Mouse (Mus musculus) embryonic facial prominence, embryonic 14.5 days (tissue): ENCODE data around the gene Cyp26c1. TPM values are rescaled to one million over a fixed set of nuclear protein-coding genes. Genes with fewer than 3 reads are reported as not detected.
A peak's percentile ranks its signal among the peaks of the same experiment; 100 is the strongest.

Experiments used
- ATAC-seq: fragments of 200-750 bp; cut with Nextera tagmentation; 2 replicates; pipeline ENCODE4 v1.8.0; 2017; ENCODE audit warnings: low read depth, moderate number of reproducible peaks, moderate TSS enrichment
- DNase-seq: peaks from one replicate; pipeline ENCODE4 v3.0.0-alpha.2; 2015; ENCODE audit warnings: low spot score
- H3K27ac ChIP-seq: fragments of 300-500 bp; sonication (generic); replicated peaks from 2 replicates; pipeline ENCODE4 v1.5.1; 2014; ENCODE audit warnings: low read depth, mild to moderate bottlenecking, low read length, moderate library complexity
- H3K27me3 ChIP-seq: fragments of 300-500 bp; sonication (generic); replicated peaks from 2 replicates; pipeline ENCODE4 v1.6.1; 2014; ENCODE audit warnings: low read length; ENCODE audit not compliant: control insufficient read depth, insufficient read depth
- H3K36me3 ChIP-seq: fragments of 300-500 bp; sonication (generic); 2 replicates; pipeline ENCODE4 v1.6.1; 2014; ENCODE audit warnings: low read length, mixed read lengths; ENCODE audit not compliant: control insufficient read depth, insufficient read depth
- H3K4me1 ChIP-seq: fragments of 300-500 bp; sonication (generic); 2 replicates; pipeline ENCODE4 v1.6.1; 2014; ENCODE audit warnings: antibody characterized with exemption, low read length; ENCODE audit not compliant: control insufficient read depth, insufficient read depth
- H3K4me2 ChIP-seq: fragments of 300-500 bp; sonication (generic); 2 replicates; pipeline ENCODE4 v1.6.1; 2014; ENCODE audit warnings: low read depth, mild to moderate bottlenecking, low read length, moderate library complexity, mixed read lengths
- H3K4me3 ChIP-seq: fragments of 300-500 bp; sonication (generic); 2 replicates; pipeline ENCODE4 v1.5.1; 2014; ENCODE audit warnings: low read depth, mild to moderate bottlenecking, low read length
- H3K9ac ChIP-seq: fragments of 300-500 bp; sonication (generic); 2 replicates; pipeline ENCODE4 v1.6.1; 2014; ENCODE audit warnings: low read depth, mild to moderate bottlenecking, low read length, moderate library complexity, mixed read lengths
- H3K9me3 ChIP-seq: fragments of 300-500 bp; sonication (generic); 2 replicates; pipeline ENCODE4 v1.6.1; 2016; ENCODE audit warnings: low read length; ENCODE audit not compliant: control insufficient read depth
- WGBS: fragments of 180-500 bp; shearing (Covaris S2); extraction: QIAGEN DNeasy Blood & Tissue Kit; methylation state at CpG from one replicate; pipeline ENCODE4 v1.1.7; 2014; 5-methylcytosine and 5-hydroxymethylcytosine counted together
- polyA plus RNA-seq: library from polyadenylated mRNA; unstranded; fragments of >200 nt; fragmentation: Nextera tagmentation; extraction: Ambion mirVana; gene quantifications from 2 replicates; pipeline ENCODE4 v1.2.1, GENCODE M21; 2014

Cyp26c1 gene
- polyA plus RNA-seq, 1 experiment from 2014 or later = 0.85 TPM

DNA sequence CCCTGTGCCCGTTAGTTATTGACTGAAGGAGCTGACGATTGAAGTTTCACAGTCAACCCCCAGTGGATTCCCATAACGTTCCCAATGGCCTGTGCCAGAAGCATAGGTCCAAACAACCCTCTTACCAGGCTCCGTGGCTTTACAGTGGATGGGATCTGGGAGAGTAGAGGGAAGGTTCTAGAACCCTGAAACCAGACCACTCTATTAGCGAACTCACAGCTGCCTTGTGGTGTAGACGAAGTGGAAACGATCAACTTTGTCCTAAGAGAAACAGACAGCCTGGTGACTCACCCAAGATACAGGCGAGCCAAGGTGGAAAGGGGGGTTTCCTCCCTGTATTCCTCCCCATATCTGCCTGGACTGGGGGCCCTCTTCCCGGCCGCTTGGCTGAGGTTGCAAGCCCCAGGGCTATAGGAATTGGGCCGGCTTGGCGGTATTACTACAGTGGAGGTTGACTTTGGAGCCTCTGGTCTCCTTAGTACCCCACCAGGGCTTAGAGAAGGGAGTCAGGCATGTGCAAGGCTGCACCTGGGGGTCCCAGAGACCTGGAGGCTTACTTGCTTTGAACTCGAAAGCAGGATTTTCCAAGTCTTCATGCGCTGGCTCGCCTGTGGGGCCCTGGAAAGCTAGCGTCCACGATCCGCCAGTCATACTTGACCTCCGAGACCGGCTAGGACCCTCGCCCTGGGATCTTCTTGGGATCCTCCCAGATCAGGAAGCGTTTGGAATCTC is 11.4 kb downstream of the Cyp26c1 start:
- H3K27ac ChIP-seq = no peak overlapping the region
- peaks cover 95% of the 10 kb centered on the region for H3K27me3 ChIP-seq
- H3K9ac ChIP-seq = no peak overlapping the region
- WGBS = 4% methylated on average over 22 of the region's 22 CpGs
- ATAC-seq = no peak
- peaks cover 5% of the 10 kb centered on the region; the same call in 1 of the 2 replicates for H3K4me1 ChIP-seq
- H3K4me2 ChIP-seq = peak overlapping the region; percentile 66
- no peaks in the 10 kb centered on the region for H3K36me3 ChIP-seq
- no peaks in the 10 kb centered on the region for H3K9me3 ChIP-seq
- peak overlapping the region; percentile 39 for H3K4me3 ChIP-seq
- DNase-seq = no peak

DNA sequence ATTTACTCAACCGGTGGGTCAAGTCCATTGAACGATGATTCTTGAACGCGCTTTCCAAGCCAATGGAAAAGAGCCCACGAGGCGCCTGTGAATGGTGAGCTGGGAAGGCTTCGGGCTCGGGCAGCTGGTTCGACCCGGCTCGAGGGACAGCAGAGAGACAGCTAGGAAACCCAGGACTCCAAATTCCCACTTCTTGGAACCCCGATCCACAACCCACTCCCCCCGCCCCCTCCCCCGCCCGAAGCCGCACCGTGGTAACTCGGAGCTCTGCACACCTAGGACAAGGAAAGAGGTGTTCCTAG is 11.9 kb downstream of the Cyp26c1 start:
- no peaks in the 10 kb centered on the region for H3K9me3 ChIP-seq
- peaks cover 5% of the 10 kb centered on the region; the same call in 1 of the 2 replicates for H3K4me1 ChIP-seq
- no peaks in the 10 kb centered on the region for H3K36me3 ChIP-seq
- DNase-seq (no peak), ATAC-seq (no peak)
- no peak overlapping the region for H3K9ac ChIP-seq
- H3K4me2 ChIP-seq = peak overlapping the region; percentile 66
- no peak overlapping the region for H3K27ac ChIP-seq
- H3K4me3 ChIP-seq = peak overlapping the region; percentile 39
- H3K27me3 ChIP-seq = peaks cover 95% of the 10 kb centered on the region
- under 1% methylated on average over 18 of the region's 18 CpGs for WGBS

DNA sequence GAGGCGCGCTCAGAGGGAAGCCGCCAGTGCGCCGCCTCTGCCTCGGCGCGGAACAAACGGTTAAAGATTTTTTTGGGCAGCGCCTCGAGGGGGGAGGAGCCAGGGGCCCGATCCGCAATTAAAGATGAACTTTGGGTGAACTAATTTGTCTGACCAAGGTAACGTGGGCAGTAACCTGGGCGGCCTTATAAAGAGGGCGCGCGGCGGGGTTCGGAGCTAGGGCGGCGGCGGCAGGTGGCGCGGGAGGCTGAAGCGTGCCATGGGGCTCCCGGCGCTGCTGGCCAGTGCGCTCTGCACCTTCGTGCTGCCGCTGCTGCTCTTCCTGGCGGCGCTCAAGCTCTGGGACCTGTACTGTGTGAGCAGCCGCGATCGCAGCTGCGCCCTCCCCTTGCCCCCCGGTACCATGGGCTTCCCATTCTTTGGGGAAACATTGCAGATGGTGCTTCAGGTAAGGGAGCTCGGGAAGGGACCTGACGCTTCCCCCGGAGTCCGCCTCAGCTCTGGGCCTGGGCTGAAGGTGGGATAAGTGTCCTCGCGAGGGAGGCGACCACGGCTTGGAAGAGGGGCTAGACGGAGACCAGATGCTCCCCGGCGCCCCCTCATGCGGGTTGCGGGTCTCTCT is 12.4 kb downstream of the Cyp26c1 start, which contains the start of gene Cyp26a1:
Gene Cyp26a1, plus strand, starts transcription at position 148 of the 622 bp plus-strand sequence.
- WGBS = 0% methylated on average over 44 of the region's 51 CpGs
- H3K9me3 ChIP-seq = no peaks in the 10 kb centered on the region
- no peaks in the 10 kb centered on the region for H3K36me3 ChIP-seq
- peak within 1 kb of the TSS; percentile 2; the same call in 1 of the 2 replicates for H3K9ac ChIP-seq
- ATAC-seq (peak; percentile 51), DNase-seq (no peak)
- peaks cover 5% of the 10 kb centered on the region; the same call in 1 of the 2 replicates for H3K4me1 ChIP-seq
- H3K4me2 ChIP-seq = peak within 1 kb of the TSS; percentile 66
- H3K27ac ChIP-seq = no peak within 1 kb of the TSS
- H3K27me3 ChIP-seq = peaks cover 95% of the 10 kb centered on the region
- H3K4me3 ChIP-seq = peak within 1 kb of the TSS; percentile 39

DNA sequence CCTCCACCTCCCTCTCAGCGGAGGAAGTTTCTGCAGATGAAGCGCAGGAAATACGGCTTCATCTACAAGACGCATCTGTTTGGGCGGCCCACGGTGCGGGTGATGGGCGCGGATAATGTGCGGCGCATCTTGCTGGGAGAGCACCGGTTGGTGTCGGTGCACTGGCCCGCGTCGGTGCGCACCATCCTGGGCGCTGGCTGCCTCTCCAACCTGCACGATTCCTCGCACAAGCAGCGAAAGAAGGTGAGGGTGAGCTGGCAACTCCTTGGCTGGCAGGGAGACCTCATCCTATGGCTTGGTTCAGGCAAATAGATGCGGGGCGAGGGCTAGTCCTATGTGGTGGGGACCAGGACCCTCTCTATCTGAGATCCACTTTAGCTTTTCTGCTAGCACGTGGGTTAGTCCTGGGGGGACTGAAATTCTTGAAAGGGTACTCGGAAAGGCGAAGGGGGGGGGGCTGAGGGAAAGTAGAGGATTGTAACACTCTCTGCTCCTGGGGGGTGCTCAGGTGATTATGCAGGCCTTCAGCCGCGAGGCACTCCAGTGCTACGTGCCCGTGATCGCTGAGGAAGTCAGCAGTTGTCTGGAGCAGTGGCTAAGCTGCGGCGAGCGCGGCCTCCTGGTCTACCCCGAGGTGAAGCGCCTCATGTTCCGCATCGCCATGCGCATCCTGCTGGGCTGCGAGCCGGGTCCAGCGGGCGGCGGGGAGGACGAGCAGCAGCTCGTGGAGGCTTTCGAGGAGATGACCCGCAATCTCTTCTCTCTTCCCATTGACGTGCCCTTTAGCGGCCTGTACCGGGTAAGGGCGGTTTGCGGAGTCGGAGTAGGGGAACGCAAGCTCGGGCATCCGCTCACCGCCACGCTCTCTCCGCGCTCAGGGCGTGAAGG is 13.1 kb downstream of the Cyp26c1 start:
- 1% methylated on average over 57 of the region's 63 CpGs for WGBS
- Histone ChIP-seq H3K27me3 (peaks cover 92% of the 10 kb centered on the region), H3K36me3 (no peaks in the 10 kb centered on the region), H3K9ac (0 out of 2 replicates have a peak overlapping the region, but pooled peaks have one; percentile 2), H3K4me2 (peak overlapping the region; percentile 66), H3K4me3 (peak overlapping the region; percentile 39), H3K27ac (no peak overlapping the region), H3K4me1 (peaks cover 5% of the 10 kb centered on the region; the same call in 1 of the 2 replicates), H3K9me3 (no peaks in the 10 kb centered on the region)
- ATAC-seq (no peak), DNase-seq (no peak)

DNA sequence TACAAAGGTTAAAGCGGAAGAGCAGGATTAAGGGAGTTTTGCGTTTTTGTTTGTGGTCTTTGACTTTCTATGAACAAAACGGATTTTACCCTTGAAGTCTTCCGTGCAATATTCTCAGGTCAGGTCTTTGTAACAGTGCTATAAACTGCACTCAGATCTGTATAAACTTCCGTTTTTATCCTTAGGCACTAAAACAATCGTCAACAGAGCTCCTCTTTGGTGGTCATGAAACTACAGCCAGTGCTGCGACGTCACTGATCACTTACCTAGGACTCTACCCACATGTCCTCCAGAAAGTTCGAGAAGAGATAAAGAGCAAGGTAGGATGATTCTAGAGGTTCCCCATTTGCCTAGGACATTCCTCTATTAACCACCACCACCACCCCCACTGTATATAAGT is 14.3 kb downstream of the Cyp26c1 start:
- Histone ChIP-seq H3K27ac (no peak overlapping the region), H3K4me3 (no peak overlapping the region), H3K4me2 (no peak overlapping the region)

DNA sequence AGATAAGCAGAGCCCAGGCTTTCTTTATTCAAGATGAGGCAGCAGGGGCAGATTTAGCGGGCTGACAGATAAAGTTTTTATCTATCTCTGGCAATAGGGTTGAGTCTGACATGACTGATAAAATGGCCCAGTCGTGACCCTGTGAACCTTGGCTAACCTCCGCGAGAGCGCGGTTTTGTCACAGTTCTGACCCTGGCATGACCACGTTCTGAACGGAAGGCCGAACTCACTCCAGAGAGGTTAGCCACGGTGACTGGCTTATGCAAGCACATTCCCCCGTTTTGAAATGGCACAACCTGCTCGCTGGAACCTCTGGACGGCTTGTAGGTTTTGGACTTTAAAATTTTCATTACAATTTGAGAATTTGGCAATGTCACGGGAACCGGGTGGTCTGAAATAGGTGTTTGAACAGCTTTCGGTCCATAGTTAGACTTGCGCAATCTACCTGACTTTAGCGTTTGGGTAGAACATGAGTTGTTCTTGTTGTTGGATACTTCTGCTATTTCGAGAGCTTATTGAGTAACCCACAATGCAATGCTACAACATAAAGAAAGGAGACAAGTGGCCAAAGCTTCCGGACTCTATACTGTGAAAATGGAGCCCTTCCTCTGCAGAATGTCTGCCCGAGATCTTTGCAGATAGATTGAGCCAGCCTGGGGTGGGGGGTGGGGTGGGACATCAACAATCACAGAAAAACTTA is 17.1 kb downstream of the Cyp26c1 start:
- peaks cover 52% of the 10 kb centered on the region for H3K27me3 ChIP-seq
- no peak overlapping the region for H3K9ac ChIP-seq
- DNase-seq = no peak
- H3K4me3 ChIP-seq = no peak overlapping the region
- no peaks in the 10 kb centered on the region for H3K9me3 ChIP-seq
- H3K27ac ChIP-seq = no peak overlapping the region
- H3K4me1 ChIP-seq = peaks cover 3% of the 10 kb centered on the region; the same call in 1 of the 2 replicates
- WGBS = 70% methylated on average over 21 of the region's 21 CpGs
- ATAC-seq = no peak
- no peaks in the 10 kb centered on the region for H3K36me3 ChIP-seq
- no peak overlapping the region for H3K4me2 ChIP-seq

More for the DNA sequence above, 14.3 kb downstream of the Cyp26c1 start:
- Histone ChIP-seq H3K36me3 (no peaks in the 10 kb centered on the region), H3K27me3 (peaks cover 80% of the 10 kb centered on the region), H3K4me1 (peaks cover 5% of the 10 kb centered on the region; the same call in 1 of the 2 replicates), H3K9me3 (no peaks in the 10 kb centered on the region), H3K9ac (no peak overlapping the region)
- DNase-seq (no peak), ATAC-seq (no peak)
- 26% methylated on average over 9 of the region's 9 CpGs for WGBS

DNA sequence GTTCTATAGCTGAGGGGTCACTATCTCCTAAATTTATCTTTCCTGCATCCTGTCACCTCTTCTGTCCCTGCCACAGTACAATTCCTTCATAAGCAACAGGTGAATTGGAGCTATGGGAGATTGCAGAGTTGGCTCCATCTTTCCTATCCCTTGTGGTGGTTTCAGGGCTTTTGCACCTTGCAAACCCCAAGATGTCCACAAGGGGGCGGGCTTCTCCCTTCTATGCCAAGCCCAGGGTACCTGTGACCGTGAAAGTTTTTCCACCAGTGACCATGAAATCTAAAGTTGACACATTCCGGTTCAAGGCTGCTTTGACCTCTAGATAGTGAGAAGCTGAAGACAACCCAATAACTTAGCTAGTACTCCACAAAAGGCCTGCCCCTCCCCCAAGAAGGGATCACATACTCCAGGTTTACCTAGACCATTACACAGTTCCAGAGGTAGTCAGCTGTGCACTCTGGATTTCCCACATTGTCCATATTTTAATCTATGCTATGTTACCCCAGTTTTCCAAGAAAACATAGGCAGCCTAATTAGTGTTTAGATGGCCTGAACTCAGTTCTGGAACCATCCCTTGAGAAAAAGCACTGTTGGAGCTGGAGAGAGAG is 18.6 kb downstream of the Cyp26c1 start:
- Histone ChIP-seq H3K36me3 (no peaks in the 10 kb centered on the region), H3K4me3 (no peak overlapping the region), H3K9me3 (no peaks in the 10 kb centered on the region), H3K4me2 (no peak overlapping the region), H3K27ac (no peak overlapping the region), H3K27me3 (peaks cover 37% of the 10 kb centered on the region), H3K4me1 (no peaks in the 10 kb centered on the region), H3K9ac (no peak overlapping the region)
- WGBS = 6% methylated on average over 3 of the region's 3 CpGs
- 0 out of 2 replicates have a peak, but pooled peaks have one; percentile 53 for ATAC-seq
- DNase-seq = peak; percentile 55
